Mouse (Mus musculus): ENCODE data around the gene Dydc2.

GRCm38 (mm10) chr14:41102269-41102668, 33.3 kb upstream of the Dydc2 start:
- TF ChIP-seq POLR2A (IDR thresholded peaks at IDR 0.05; ENCODE audit: extremely low read depth, insufficient read depth, low read length) = no peak
- no peak for TF ChIP-seq CTCF (IDR thresholded peaks at IDR 0.05; ENCODE audit: extremely low read depth, insufficient read depth, low read length)

All from cortical plate, adult 2 months (tissue).